Mouse (Mus musculus) large intestine, adult 2 months (tissue): Measurements from ENCODE around the gene Nup133. TPM values are rescaled to one million over a fixed set of nuclear protein-coding genes. Genes with fewer than 3 reads are reported as not detected.

ENCODE experiments used
- DNase-seq: peaks from one replicate; pipeline ENCODE4 v3.0.0-alpha.2; 2012; ENCODE audit warnings: low read depth, low spot score
- WGBS: fragments of 180-500 bp; shearing (Covaris S2); methylation state at CpG from one replicate; pipeline ENCODE4 v1.1.7; 2018; 5-methylcytosine and 5-hydroxymethylcytosine counted together
- polyA plus RNA-seq: library from polyadenylated mRNA; depleted of rRNA; stranded (reverse); fragments of >200 nt; gene quantifications from 2 replicates; pipeline ENCODE4 v1.2.3, GENCODE M21; 2012

Gene Nup133
- polyA plus RNA-seq, 1 experiment, result 14.4 TPM

GRCm38 (mm10) chr8:123958130-123958529 lies 9.1 kb upstream of the Nup133 start:
- 49% methylated on average over 17 of the region's 17 CpGs for WGBS

GRCm38 (mm10) chr8:123954246-123954645 lies 5.2 kb upstream of the Nup133 start:
- DNase-seq, result no peak
- 92% methylated on average over 8 of the region's 8 CpGs for WGBS

More at GRCm38 (mm10) chr8:123958130-123958529, 9.1 kb upstream of the Nup133 start:
- DNase-seq, result no peak

- WGBS, result 80% methylated on average over 8 of the region's 8 CpGs
- DNase-seq, result no peak
Observed at GRCm38 (mm10) chr8:123953686-123954085, 4.6 kb upstream of the Nup133 start.

DNA sequence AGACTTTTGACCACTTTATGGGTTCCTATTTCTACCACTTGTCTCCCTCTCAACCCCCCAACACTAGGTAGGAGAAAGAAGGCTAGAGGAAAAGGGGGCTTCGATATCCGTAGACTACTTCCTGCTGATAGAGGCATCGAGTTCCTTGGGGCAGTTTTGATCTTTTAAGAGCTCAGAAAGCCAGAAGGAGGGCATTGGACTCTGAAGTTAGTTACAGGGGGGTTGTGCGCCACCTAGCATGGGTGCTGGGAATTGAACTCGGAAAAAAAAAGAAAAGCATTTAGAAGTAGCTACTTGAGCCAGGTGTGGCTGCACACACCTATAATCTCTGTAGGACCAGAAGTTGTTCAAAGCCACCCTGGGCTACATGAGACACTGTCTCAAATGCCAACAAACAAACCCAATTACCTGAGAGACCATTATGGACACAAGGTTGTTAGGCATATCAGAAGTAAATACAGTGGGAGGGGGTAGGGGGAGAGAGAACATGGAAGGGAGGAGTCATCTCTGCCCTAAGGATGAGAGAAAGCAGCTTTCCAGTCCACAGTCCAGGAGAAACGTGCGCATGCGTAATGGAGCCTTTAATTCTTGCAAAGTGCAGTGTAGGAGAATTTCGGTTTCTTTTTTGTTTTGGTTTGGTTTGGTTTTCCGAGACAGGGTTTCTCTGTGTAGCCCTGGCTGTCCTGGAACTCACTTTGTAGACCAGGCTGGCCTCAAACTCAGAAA lies 1.2 kb upstream of the Nup133 start:
- WGBS, result 30% methylated on average over 10 of the region's 10 CpGs
- peak; percentile 51 for DNase-seq

GRCm38 (mm10) chr8:123949686-123949986 lies 571 bp upstream of the Nup133 start:
- DNase-seq, result no peak
- WGBS, result 1% methylated on average over 10 of the region's 10 CpGs

DNA sequence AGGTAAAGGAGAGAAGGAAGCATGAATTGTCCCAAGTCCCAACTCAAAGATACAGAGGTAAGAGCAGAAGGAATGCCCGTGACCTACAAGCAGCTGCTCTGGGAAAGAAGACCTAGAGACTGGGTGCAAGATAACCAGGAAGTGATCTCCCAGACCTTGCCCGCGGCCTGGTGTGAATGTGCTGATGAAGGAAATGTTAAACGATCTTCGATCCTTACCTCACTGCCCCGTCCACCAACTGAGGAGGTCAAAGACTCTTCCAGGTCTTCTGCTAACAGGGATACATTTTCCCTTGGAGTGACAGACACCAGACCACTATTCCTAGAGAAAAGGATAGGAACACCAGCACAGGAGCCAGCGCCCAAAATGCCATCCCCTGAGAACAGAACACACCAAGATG lies 20.0 kb downstream of the Nup133 start:
- WGBS, result 92% methylated on average over 7 of the region's 7 CpGs
- DNase-seq, result no peak

- no peak for DNase-seq
- 88% methylated on average over 3 of the region's 3 CpGs for WGBS
Observed at GRCm38 (mm10) chr8:123925671-123926070, 23.4 kb downstream of the Nup133 start.

DNA sequence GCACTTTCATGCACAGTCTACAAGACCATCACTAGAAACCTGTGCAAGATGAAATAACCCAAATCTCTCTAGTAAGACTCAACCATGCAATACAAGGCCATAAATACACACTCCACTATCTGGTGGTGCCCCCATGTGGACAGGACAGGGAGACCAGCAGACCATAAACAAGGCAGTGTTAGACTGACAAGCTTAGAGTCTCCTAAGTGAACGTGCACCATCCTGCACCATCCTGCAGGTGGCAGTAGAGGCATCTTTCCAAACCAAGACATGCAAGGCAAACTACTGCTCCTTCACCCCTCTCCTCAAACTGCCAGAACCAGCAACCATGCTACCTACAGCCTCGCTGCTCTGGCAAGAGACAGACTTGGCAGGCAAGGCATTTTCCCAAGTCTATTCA lies 24.3 kb downstream of the Nup133 start:
- 14% methylated on average over 2 of the region's 2 CpGs for WGBS
- peak; percentile 36 for DNase-seq

GRCm38 (mm10) chr8:123914635-123915034 lies 34.4 kb downstream of the Nup133 start:
- DNase-seq, result no peak
- WGBS, result 95% methylated on average over 3 of the region's 3 CpGs

- WGBS, result 92% methylated on average over 4 of the region's 4 CpGs
- DNase-seq, result no peak
Observed at GRCm38 (mm10) chr8:123912265-123912664, 36.8 kb downstream of the Nup133 start.

GRCm38 (mm10) chr8:123907604-123908003 lies 41.5 kb downstream of the Nup133 start:
- WGBS, result 92% methylated on average over 6 of the region's 6 CpGs
- DNase-seq, result no peak

DNA sequence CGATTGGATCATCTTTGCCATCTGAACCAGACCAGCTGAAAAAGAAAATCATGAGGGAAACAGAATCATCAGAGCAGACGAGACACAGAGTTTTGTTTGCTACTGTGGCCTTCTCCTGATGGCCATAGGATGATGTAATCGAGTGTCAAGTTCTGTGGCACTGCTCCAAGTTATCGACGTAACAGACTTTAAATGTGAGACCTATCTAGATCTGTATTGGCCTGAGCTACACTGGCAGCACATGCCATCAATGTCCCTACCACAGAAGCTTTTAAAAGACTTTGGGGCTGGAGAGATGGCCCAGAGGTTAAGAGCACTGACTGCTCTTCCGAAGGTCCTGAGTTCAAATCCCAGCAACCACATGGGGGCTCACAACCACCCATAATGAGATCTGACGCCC lies 46.4 kb downstream of the Nup133 start:
- WGBS, result 79% methylated on average over 7 of the region's 7 CpGs
- no peak for DNase-seq

DNA sequence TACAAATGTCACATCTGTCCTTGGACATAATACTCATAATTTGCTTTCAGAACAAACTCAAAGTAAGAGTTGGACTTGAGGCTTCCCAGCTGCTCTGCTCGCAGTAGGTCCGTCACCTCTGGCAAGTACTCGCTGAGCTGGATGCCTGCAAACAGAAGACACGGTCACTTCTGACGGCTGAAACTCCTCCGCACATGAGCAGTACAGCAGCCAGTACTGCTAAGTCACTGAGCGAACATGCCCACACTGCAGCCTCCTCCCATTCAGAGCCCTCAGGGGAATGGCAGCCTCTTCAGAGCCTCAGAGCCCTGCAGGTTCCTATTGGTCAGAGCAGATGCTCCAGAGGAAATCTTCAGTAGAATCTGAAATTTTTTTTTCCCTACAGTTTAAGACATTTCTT lies 49.7 kb downstream of the Nup133 start:
- DNase-seq, result no peak
- WGBS, result 89% methylated on average over 7 of the region's 7 CpGs

GRCm38 (mm10) chr8:123898576-123898975 lies 50.5 kb downstream of the Nup133 start:
- DNase-seq, result no peak
- WGBS, result 86% methylated on average over 5 of the region's 5 CpGs

GRCm38 (mm10) chr8:123896774-123897173 lies 52.3 kb downstream of the Nup133 start:
- DNase-seq, result no peak
- 43% methylated on average over 10 of the region's 10 CpGs for WGBS

GRCm38 (mm10) chr8:123896366-123896761 lies 52.7 kb downstream of the Nup133 start:
- WGBS, result 20% methylated on average over 14 of the region's 14 CpGs
- DNase-seq, result no peak

DNA sequence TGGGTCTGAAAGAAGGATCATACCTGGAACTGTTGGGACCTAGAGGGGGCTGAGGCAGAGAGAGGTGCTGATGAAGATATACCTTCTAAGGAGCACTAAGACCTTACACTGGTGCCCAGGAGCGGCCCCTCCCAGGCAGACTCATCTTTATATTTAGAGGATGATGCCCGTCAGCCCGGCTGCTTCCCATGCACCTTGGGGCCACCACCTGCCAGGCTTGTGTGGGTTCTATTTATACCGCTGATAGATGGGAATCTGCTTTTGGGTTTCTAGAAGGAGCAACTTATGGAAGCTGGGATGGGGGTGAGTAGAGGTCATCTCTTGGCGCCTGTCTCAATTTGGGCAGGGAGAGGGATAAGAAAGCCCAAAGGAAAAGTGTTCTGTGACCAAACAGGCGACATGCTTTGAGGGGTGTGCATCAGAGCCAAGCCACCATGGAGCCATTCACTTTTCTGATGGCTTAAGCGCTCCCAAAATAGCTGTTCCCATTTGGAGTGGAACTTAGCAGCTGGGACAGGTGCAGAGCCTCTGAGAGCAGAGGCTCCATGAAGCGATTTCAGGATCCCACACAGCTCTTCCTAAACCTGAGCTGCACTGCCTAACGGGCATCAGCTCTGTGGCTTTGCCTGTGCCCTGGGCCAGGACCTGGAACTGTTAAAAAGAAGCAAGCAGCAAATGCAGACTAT lies 53.2 kb downstream of the Nup133 start:
- no peak for DNase-seq
- WGBS, result 63% methylated on average over 9 of the region's 9 CpGs

DNA sequence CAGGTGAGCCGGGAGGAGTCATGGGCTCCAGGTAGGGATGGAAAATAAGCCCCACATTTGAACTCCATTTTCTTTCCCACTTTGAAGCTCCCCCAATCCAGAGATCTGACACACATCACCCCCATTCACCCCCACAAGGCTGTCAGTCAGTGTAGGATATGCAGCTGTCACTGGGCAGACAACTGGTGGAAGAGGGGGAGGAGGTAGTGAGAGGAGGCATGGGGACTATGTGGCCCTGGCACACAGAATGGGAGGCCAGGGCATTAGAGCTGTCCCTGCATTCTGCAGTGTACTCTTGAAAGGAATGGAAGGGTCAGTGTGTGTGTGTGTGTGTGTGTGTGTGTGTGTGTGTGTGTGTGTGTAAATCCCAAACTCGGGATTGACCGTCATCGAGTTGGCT lies 53.8 kb downstream of the Nup133 start:
- DNase-seq, result no peak
- 75% methylated on average over 4 of the region's 4 CpGs for WGBS

GRCm38 (mm10) chr8:123894502-123895097 lies 54.5 kb downstream of the Nup133 start, which contains the start of gene Acta1:
Acta1 (minus strand) TSS chr8:123894751.
- 5% methylated on average over 15 of the region's 15 CpGs for WGBS
- DNase-seq, result no peak

DNA sequence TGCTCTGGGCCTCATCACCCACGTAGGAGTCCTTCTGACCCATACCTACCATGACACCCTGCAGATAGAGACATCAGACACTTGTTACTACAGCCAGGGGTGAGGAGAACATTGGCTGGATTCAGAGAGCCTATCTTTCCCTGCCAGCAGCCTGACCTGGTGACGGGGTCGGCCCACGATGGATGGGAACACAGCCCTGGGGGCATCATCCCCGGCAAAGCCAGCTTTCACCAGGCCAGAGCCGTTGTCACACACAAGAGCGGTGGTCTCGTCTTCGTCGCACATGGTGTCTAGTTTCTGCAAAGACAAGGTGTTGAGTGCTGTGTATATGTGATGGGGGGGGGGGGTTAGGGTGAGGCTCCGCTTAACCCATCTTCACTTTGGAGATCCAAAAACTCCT lies 55.7 kb downstream of the Nup133 start:
- WGBS, result 85% methylated on average over 11 of the region's 11 CpGs
- no peak for DNase-seq

DNA sequence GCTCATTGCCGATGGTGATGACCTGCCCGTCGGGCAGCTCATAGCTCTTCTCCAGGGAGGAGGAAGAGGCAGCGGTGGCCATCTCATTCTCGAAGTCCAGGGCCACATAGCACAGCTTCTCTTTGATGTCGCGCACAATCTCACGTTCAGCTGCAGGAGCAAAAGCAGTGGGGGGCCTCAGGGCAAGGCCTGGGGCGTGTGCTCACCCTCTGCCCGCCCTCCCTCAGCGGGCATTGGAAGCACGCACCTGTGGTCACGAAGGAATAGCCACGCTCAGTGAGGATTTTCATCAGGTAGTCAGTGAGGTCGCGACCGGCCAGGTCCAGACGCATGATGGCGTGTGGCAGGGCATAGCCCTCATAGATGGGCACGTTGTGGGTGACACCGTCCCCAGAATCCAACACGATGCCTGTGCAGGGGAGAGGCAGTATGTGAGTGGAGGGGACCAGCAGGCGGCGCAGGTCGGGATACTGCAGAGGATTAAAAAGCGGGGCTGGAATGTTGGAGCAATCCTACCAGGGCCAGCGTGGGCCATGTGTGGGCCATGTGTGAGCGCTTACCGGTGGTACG lies 56.4 kb downstream of the Nup133 start:
- 26% methylated on average over 30 of the region's 30 CpGs for WGBS

More for the DNA sequence above, 56.4 kb downstream of the Nup133 start:
- DNase-seq, result no peak
